Mouse (Mus musculus): ENCODE measurements at regions not wholly inside any gene's neighbourhood (a gene's known extent, or its start where the extent isn't known, plus 50 kb on each side); places are given as distances from the start of the nearest gene placed in this dataset.

DNA sequence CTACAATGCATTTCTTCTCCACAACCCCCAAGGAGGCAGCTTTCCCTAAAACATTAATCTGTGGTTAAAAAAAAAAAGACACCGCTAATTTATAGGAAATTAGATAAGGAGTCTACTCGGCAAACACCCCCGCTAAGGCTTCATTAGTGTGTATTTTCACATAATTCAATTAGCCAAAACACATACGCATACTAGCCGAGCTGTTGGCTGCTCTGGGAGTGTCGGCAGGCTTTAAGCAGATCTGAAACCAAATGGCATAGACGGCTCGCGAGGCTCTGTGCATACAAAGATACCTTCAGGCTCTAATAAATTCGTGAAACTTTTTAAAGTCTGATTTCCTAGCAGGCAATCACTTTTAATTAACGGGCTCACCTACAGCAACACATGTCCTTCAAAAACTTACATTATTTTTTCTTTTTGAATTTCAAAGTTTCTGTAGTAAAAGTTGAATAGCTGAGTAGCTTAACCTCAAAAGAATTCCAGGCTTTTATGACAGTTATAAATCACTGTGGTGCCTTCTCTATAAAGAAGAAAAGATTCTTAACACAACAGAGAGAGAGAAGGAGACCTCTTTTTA is 68.0 kb upstream of the Smyd2 start:
- Histone ChIP-seq H3K9ac (replicated peaks; ENCODE audit: low read length, poor library complexity, severe bottlenecking) (no peak overlapping the region), H3K4me2 (ENCODE audit: low read depth, low read length, poor library complexity, severe bottlenecking) (no peak overlapping the region), H3K27ac (ENCODE audit: low read depth, low read length) (no peak overlapping the region), H3K4me3 (ENCODE audit: low read depth, low read length) (no peak overlapping the region), H3K27me3 (ENCODE audit: insufficient read depth, low read length) (no peaks in the 10 kb centered on the region), H3K4me1 (ENCODE audit: insufficient read depth, low read length) (no peaks in the 10 kb centered on the region), H3K36me3 (ENCODE audit: insufficient read depth, low read length) (no peaks in the 10 kb centered on the region), H3K9me3 (ENCODE audit: low read length) (no peaks in the 10 kb centered on the region)
- ATAC-seq (ENCODE audit: low FRiP score) (no peak), DNase-seq (ENCODE audit: low spot score) (peak; percentile 22)
- TF ChIP-seq CTCF (IDR thresholded peaks at IDR 0.05): no peak
- 29% methylated on average over 11 of the region's 11 CpGs for WGBS

DNA sequence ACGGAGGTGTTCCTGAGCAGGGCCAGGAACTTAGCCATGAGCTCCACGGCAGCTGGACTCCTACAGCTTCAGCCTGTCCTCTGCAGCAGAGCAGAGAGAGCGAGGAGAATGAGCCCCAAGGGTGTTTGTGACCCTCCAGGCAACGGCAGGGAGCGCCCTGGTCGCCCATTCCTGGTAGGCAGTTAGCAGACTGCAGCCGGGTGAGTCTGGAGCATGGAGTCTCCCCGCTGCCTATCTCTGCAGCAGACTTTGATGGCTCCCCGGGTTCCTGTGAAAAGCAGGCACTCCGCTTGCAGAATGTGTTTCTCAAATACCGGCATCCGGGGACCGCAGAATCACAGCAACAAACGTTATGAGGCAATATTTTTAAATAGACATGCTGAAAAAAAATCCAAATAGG is 67.2 kb upstream of the Smyd2 start:
- Histone ChIP-seq H3K4me2 (ENCODE audit: low read depth, low read length, poor library complexity, severe bottlenecking) (peak overlapping the region; percentile 16), H3K36me3 (ENCODE audit: insufficient read depth, low read length) (no peaks in the 10 kb centered on the region), H3K27ac (ENCODE audit: low read depth, low read length) (no peak overlapping the region), H3K4me1 (ENCODE audit: insufficient read depth, low read length) (no peaks in the 10 kb centered on the region), H3K9me3 (ENCODE audit: low read length) (no peaks in the 10 kb centered on the region), H3K4me3 (ENCODE audit: low read depth, low read length) (no peak overlapping the region), H3K9ac (replicated peaks; ENCODE audit: low read length, poor library complexity, severe bottlenecking) (no peak overlapping the region), H3K27me3 (ENCODE audit: insufficient read depth, low read length) (no peaks in the 10 kb centered on the region)
- no peak for ATAC-seq (ENCODE audit: low FRiP score)
- DNase-seq (ENCODE audit: low spot score): peak; percentile 22
- 29% methylated on average over 14 of the region's 14 CpGs for WGBS
- TF ChIP-seq CTCF (IDR thresholded peaks at IDR 0.05): no peak

DNA sequence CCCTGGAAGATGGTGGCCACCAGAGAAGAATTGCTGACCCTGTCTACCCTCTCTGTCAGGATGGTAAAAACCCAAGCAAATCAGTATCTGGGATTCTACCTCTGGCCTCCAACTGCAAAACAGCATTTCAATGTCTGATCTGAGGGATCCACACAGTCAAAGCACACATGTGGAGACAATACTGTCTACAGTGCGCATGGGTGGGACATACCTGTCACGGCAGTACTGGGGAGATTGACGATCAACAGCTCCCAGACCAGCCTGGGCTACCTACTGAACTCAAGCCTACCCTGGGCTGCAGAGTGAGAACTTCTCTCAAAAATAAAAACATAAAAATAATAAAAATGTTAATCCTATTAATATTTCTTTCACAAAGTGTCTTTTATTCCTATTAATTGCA is 66.7 kb upstream of the Smyd2 start:
- Histone ChIP-seq H3K4me2 (ENCODE audit: low read depth, low read length, poor library complexity, severe bottlenecking) (no peak overlapping the region), H3K36me3 (ENCODE audit: insufficient read depth, low read length) (no peaks in the 10 kb centered on the region), H3K4me3 (ENCODE audit: low read depth, low read length) (no peak overlapping the region), H3K4me1 (ENCODE audit: insufficient read depth, low read length) (no peaks in the 10 kb centered on the region), H3K27me3 (ENCODE audit: insufficient read depth, low read length) (no peaks in the 10 kb centered on the region), H3K27ac (ENCODE audit: low read depth, low read length) (no peak overlapping the region), H3K9me3 (ENCODE audit: low read length) (no peaks in the 10 kb centered on the region), H3K9ac (replicated peaks; ENCODE audit: low read length, poor library complexity, severe bottlenecking) (no peak overlapping the region)
- DNase-seq (ENCODE audit: low spot score) (no peak), ATAC-seq (ENCODE audit: low FRiP score) (no peak)
- WGBS: 94% methylated on average over 3 of the region's 3 CpGs
- no peak for TF ChIP-seq CTCF (IDR thresholded peaks at IDR 0.05)

DNA sequence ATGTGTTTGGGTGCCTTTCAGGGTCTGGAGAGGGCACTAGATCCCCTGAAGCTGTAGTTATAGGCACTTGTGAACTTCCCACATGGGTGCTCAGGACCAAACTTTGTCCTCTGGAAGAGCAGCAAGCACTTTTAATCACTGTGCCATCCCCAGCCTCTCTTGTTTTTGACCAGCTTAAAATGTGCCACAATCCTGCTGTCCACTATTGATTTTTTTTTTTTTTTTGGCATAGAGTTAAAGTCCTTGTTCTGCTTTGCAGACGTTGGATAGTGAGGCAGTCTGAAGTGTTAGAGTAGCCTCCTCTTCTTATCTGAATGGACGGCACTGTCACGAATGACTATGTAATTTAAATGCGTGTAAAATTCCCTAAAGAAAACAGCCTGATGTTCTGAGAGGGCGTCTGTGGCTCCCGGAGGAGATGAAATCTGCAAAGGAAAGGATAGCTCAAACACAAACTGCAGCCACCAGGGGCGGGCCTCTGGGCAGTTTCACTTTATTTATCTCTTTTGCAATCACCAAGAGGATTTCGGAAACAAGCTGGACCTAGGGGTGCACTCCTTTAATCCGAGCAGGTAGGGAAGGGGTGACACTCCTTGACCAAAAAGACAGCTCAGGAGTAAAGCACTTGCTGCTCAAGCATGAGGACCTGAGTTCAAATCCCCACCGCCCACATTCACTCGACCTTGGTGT is 63.5 kb upstream of the Smyd2 start:
- Histone ChIP-seq H3K4me1 (ENCODE audit: insufficient read depth, low read length) (no peaks in the 10 kb centered on the region), H3K9ac (replicated peaks; ENCODE audit: low read length, poor library complexity, severe bottlenecking) (no peak overlapping the region), H3K4me3 (ENCODE audit: low read depth, low read length) (no peak overlapping the region), H3K27me3 (ENCODE audit: insufficient read depth, low read length) (no peaks in the 10 kb centered on the region), H3K4me2 (ENCODE audit: low read depth, low read length, poor library complexity, severe bottlenecking) (no peak overlapping the region), H3K9me3 (ENCODE audit: low read length) (no peaks in the 10 kb centered on the region), H3K27ac (ENCODE audit: low read depth, low read length) (no peak overlapping the region), H3K36me3 (ENCODE audit: insufficient read depth, low read length) (no peaks in the 10 kb centered on the region)
- TF ChIP-seq CTCF (IDR thresholded peaks at IDR 0.05): no peak
- no peak for DNase-seq (ENCODE audit: low spot score)
- no peak for ATAC-seq (ENCODE audit: low FRiP score)
- WGBS: 53% methylated on average over 11 of the region's 11 CpGs

DNA sequence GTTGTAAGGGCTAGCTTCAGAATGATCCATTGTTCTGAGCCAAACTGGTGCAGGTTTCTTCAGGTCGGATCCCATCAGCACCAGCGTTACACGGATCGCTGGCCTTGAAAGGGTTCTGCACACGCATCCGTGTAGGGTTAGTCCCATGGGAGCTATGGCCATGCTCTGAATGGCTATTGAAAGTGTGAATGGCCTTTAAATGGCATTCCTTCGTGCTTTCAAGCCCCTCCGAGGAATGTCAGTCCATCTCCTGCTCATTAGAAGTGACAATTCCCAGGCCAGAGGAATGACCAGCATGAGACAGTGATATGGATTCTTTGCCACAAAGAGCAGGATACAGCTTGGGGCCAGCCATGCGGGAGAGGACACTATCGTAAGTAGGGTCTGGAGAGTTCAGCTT is 56.1 kb upstream of the Smyd2 start:
- Histone ChIP-seq H3K9ac (replicated peaks; ENCODE audit: low read length, poor library complexity, severe bottlenecking) (no peak overlapping the region), H3K4me3 (ENCODE audit: low read depth, low read length) (no peak overlapping the region), H3K27ac (ENCODE audit: low read depth, low read length) (no peak overlapping the region), H3K9me3 (ENCODE audit: low read length) (no peaks in the 10 kb centered on the region), H3K4me1 (ENCODE audit: insufficient read depth, low read length) (no peaks in the 10 kb centered on the region), H3K36me3 (ENCODE audit: insufficient read depth, low read length) (no peaks in the 10 kb centered on the region), H3K27me3 (ENCODE audit: insufficient read depth, low read length) (no peaks in the 10 kb centered on the region), H3K4me2 (ENCODE audit: low read depth, low read length, poor library complexity, severe bottlenecking) (no peak overlapping the region)
- TF ChIP-seq CTCF (IDR thresholded peaks at IDR 0.05): no peak
- DNase-seq (ENCODE audit: low spot score) (no peak), ATAC-seq (ENCODE audit: low FRiP score) (no peak)
- 52% methylated on average over 10 of the region's 10 CpGs for WGBS

DNA sequence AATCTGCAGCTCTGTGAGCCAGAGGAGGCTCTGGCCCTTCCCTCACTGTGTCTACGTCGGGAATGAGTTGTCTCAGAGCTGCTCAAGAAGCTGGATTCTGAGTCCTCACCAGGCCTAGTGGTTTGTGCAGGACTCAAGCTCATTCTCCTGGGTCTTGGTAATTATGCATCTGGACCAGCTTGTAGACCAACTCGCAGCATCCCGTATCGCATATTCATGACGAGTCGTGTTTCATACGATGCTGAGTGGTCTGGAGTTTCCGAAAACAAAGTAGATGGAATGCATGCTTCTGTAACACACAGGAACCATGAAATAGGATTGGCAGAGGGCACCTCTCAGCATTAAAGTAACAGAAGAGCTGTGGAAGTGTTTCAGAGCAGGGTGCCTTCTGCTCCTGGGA is 53.5 kb upstream of the Smyd2 start:
- WGBS: 30% methylated on average over 9 of the region's 9 CpGs
- Histone ChIP-seq H3K4me3 (ENCODE audit: low read depth, low read length) (no peak overlapping the region), H3K4me1 (ENCODE audit: insufficient read depth, low read length) (no peaks in the 10 kb centered on the region), H3K36me3 (ENCODE audit: insufficient read depth, low read length) (no peaks in the 10 kb centered on the region), H3K9me3 (ENCODE audit: low read length) (no peaks in the 10 kb centered on the region), H3K4me2 (ENCODE audit: low read depth, low read length, poor library complexity, severe bottlenecking) (no peak overlapping the region), H3K27ac (ENCODE audit: low read depth, low read length) (no peak overlapping the region), H3K9ac (replicated peaks; ENCODE audit: low read length, poor library complexity, severe bottlenecking) (no peak overlapping the region), H3K27me3 (ENCODE audit: insufficient read depth, low read length) (no peaks in the 10 kb centered on the region)
- DNase-seq (ENCODE audit: low spot score) (peak; percentile 9), ATAC-seq (ENCODE audit: low FRiP score) (no peak)
- no peak for TF ChIP-seq CTCF (IDR thresholded peaks at IDR 0.05)

All from midbrain, postnatal 0 days (tissue).